Mouse (Mus musculus): Measurements from ENCODE around the gene Spryd3. TPM values are rescaled to one million over a fixed set of nuclear protein-coding genes. Genes with fewer than 3 reads are reported as not detected.
A peak's percentile ranks its signal among the peaks of the same experiment; 100 is the strongest.

The Spryd3 gene
- polyA plus RNA-seq, 1 experiment: 55.2 TPM

- Histone ChIP-seq H3K4me3 (replicated peaks; ENCODE audit: extremely low read depth, low read depth, low read length) (peak overlapping the region; percentile 85), H3K4me1 (ENCODE audit: control insufficient read depth, insufficient read depth, low read length) (peaks cover 11% of the 10 kb centered on the region)
- no peak for DNase-seq
- no peak for TF ChIP-seq POLR2A (IDR thresholded peaks at IDR 0.05; ENCODE audit: borderline replicate concordance, extremely low read depth, low read depth, low read length)
- TF ChIP-seq CTCF (IDR thresholded peaks at IDR 0.05; ENCODE audit: insufficient read depth, low read length): no peak
- WGBS: 2% methylated on average over 35 of the region's 35 CpGs
These were observed 409 bp downstream of the Spryd3 start for GRCm38 (mm10) chr15:102135522-102136128.

GRCm38 (mm10) chr15:102134709-102135108 lies 1.3 kb downstream of the Spryd3 start:
- Histone ChIP-seq H3K4me3 (replicated peaks; ENCODE audit: extremely low read depth, low read depth, low read length) (no peak overlapping the region), H3K4me1 (ENCODE audit: control insufficient read depth, insufficient read depth, low read length) (peaks cover 11% of the 10 kb centered on the region)
- DNase-seq: no peak
- 57% methylated on average over 2 of the region's 2 CpGs for WGBS
- TF ChIP-seq CTCF (IDR thresholded peaks at IDR 0.05; ENCODE audit: insufficient read depth, low read length): no peak
- no peak for TF ChIP-seq POLR2A (IDR thresholded peaks at IDR 0.05; ENCODE audit: borderline replicate concordance, extremely low read depth, low read depth, low read length)

- TF ChIP-seq CTCF (IDR thresholded peaks at IDR 0.05; ENCODE audit: insufficient read depth, low read length) (no peak), POLR2A (IDR thresholded peaks at IDR 0.05; ENCODE audit: borderline replicate concordance, extremely low read depth, low read depth, low read length) (no peak)
- DNase-seq: no peak
- WGBS: 66% methylated on average over 9 of the region's 9 CpGs
- Histone ChIP-seq H3K4me1 (ENCODE audit: control insufficient read depth, insufficient read depth, low read length) (peaks cover 11% of the 10 kb centered on the region), H3K4me3 (replicated peaks; ENCODE audit: extremely low read depth, low read depth, low read length) (no peak overlapping the region)
These were observed 2.7 kb downstream of the Spryd3 start for GRCm38 (mm10) chr15:102133314-102133713.

- no peak overlapping the region for H3K4me3 ChIP-seq (replicated peaks; ENCODE audit: extremely low read depth, low read depth, low read length)
- 17% methylated on average over 2 of the region's 2 CpGs for WGBS
- 0 out of 2 replicates have a peak, but pooled peaks cover 3% of the 10 kb centered on the region for H3K4me1 ChIP-seq (ENCODE audit: control insufficient read depth, insufficient read depth, low read length)
- TF ChIP-seq CTCF (IDR thresholded peaks at IDR 0.05; ENCODE audit: insufficient read depth, low read length) (no peak), POLR2A (IDR thresholded peaks at IDR 0.05; ENCODE audit: borderline replicate concordance, extremely low read depth, low read depth, low read length) (no peak)
- DNase-seq: no peak
These were observed 9.7 kb downstream of the Spryd3 start for GRCm38 (mm10) chr15:102126303-102126702.

- Histone ChIP-seq H3K4me1 (ENCODE audit: control insufficient read depth, insufficient read depth, low read length) (peaks cover 11% of the 10 kb centered on the region), H3K4me3 (replicated peaks; ENCODE audit: extremely low read depth, low read depth, low read length) (no peak overlapping the region)
- TF ChIP-seq POLR2A (IDR thresholded peaks at IDR 0.05; ENCODE audit: borderline replicate concordance, extremely low read depth, low read depth, low read length) (no peak), CTCF (IDR thresholded peaks at IDR 0.05; ENCODE audit: insufficient read depth, low read length) (no peak)
- no peak for DNase-seq
- 73% methylated on average over 5 of the region's 5 CpGs for WGBS
These were observed 15.5 kb downstream of the Spryd3 start for GRCm38 (mm10) chr15:102120530-102120929.

- TF ChIP-seq POLR2A (IDR thresholded peaks at IDR 0.05; ENCODE audit: borderline replicate concordance, extremely low read depth, low read depth, low read length) (no peak), CTCF (IDR thresholded peaks at IDR 0.05; ENCODE audit: insufficient read depth, low read length) (no peak)
- Histone ChIP-seq H3K4me3 (replicated peaks; ENCODE audit: extremely low read depth, low read depth, low read length) (no peak overlapping the region), H3K4me1 (ENCODE audit: control insufficient read depth, insufficient read depth, low read length) (peaks cover 11% of the 10 kb centered on the region)
- no peak for DNase-seq
- WGBS: 68% methylated on average over 2 of the region's 2 CpGs
These were observed 16.2 kb downstream of the Spryd3 start for GRCm38 (mm10) chr15:102119831-102120170.

GRCm38 (mm10) chr15:102119121-102119830 lies 16.8 kb downstream of the Spryd3 start:
- no peak for TF ChIP-seq POLR2A (IDR thresholded peaks at IDR 0.05; ENCODE audit: borderline replicate concordance, extremely low read depth, low read depth, low read length)
- no peak for TF ChIP-seq CTCF (IDR thresholded peaks at IDR 0.05; ENCODE audit: insufficient read depth, low read length)
- WGBS: 77% methylated on average over 8 of the region's 8 CpGs
- no peak for DNase-seq
- Histone ChIP-seq H3K4me3 (replicated peaks; ENCODE audit: extremely low read depth, low read depth, low read length) (no peak overlapping the region), H3K4me1 (ENCODE audit: control insufficient read depth, insufficient read depth, low read length) (peaks cover 11% of the 10 kb centered on the region)

- peaks cover 11% of the 10 kb centered on the region for H3K4me1 ChIP-seq (ENCODE audit: control insufficient read depth, insufficient read depth, low read length)
- TF ChIP-seq POLR2A (IDR thresholded peaks at IDR 0.05; ENCODE audit: borderline replicate concordance, extremely low read depth, low read depth, low read length): no peak
- no peak for TF ChIP-seq CTCF (IDR thresholded peaks at IDR 0.05; ENCODE audit: insufficient read depth, low read length)
- no peak overlapping the region for H3K4me3 ChIP-seq (replicated peaks; ENCODE audit: extremely low read depth, low read depth, low read length)
- DNase-seq: no peak
- 89% methylated on average over 4 of the region's 4 CpGs for WGBS
These were observed 17.4 kb downstream of the Spryd3 start for GRCm38 (mm10) chr15:102118591-102118990.

GRCm38 (mm10) chr15:102117461-102118443 lies 18.3 kb downstream of the Spryd3 start:
- no peak for DNase-seq
- no peak for TF ChIP-seq POLR2A (IDR thresholded peaks at IDR 0.05; ENCODE audit: borderline replicate concordance, extremely low read depth, low read depth, low read length)
- TF ChIP-seq CTCF (IDR thresholded peaks at IDR 0.05; ENCODE audit: insufficient read depth, low read length): peak; percentile 70
- H3K4me1 ChIP-seq (ENCODE audit: control insufficient read depth, insufficient read depth, low read length): peaks cover 11% of the 10 kb centered on the region
- H3K4me3 ChIP-seq (replicated peaks; ENCODE audit: extremely low read depth, low read depth, low read length): no peak overlapping the region
- 47% methylated on average over 19 of the region's 19 CpGs for WGBS
